Comparison of ENCODE assay signal across 10 mouse cellular contexts in genomic region chr4:84362337-84362823, GRCm38 (mm10).
DNase-seq lines count a peak whose midpoint lies in the region; ATAC-seq and TF ChIP-seq lines count a peak whose summit lies in the region.
"Had no signal": no experiment of that assay in that cellular context is flagged by ENCODE, and none has a peak within 500 bp of the region (broad histone marks: within the 10 kb centered on the region; RNA-seq: fewer than 3 reads in every experiment).

No protein-coding gene starts in this region.

- H3K4me2 ChIP-seq in hindbrain, embryonic 14.5 days (replicated peaks) = no peak overlapping the region
- no peak overlapping the region for H3K4me2 ChIP-seq in intestine, postnatal 0 days (replicated peaks; ENCODE audit: low read depth)

- peak overlapping the region; percentile 45 for H3K27ac ChIP-seq in hindbrain, embryonic 10.5 days
- no peak overlapping the region for H3K27ac ChIP-seq in hindbrain, embryonic 14.5 days
- no peak overlapping the region for H3K27ac ChIP-seq in intestine, postnatal 0 days (ENCODE audit: low read depth, low read length)

- ATAC-seq in hindbrain, embryonic 14.5 days (ENCODE audit: low FRiP score) = no peak
- no peak for ATAC-seq in intestine, postnatal 0 days
- ATAC-seq: midbrain, embryonic 16.5 days had no signal

- 55% methylated on average over 8 of the region's 8 CpGs for WGBS in hindbrain, embryonic 10.5 days
- 52% methylated on average over 8 of the region's 8 CpGs for WGBS in hindbrain, embryonic 14.5 days
- WGBS in intestine, postnatal 0 days = 55% methylated on average over 8 of the region's 8 CpGs

- no peaks in the 10 kb centered on the region for H3K9me3 ChIP-seq in hindbrain, embryonic 10.5 days
- no peaks in the 10 kb centered on the region for H3K9me3 ChIP-seq in hindbrain, embryonic 14.5 days (ENCODE audit: control insufficient read depth, low read length)
- no peaks in the 10 kb centered on the region for H3K9me3 ChIP-seq in intestine, postnatal 0 days (ENCODE audit: control insufficient read depth)

- DNase-seq in hindbrain, embryonic 10.5 days (ENCODE audit: low spot score) = peak; percentile 37
- DNase-seq in hindbrain, embryonic 14.5 days (ENCODE audit: low spot score) = no peak
- DNase-seq in brain, embryonic 14.5 days (ENCODE audit: low read depth) = peak; percentile 73
- peak; percentile 12 for DNase-seq in gastrocnemius, postnatal 10 days
- DNase-seq in lung, postnatal 10 days = peak; percentile 59
- no peak for DNase-seq in right cerebral cortex, postnatal 14 days
- DNase-seq in kidney, adult 11 months = no peak
- DNase-seq: cerebellum, adult 2 months had no signal

- TF ChIP-seq POLR2A in brain, embryonic 14.5 days (IDR thresholded peaks at IDR 0.05; ENCODE audit: borderline replicate concordance, extremely low read depth, insufficient read depth, insufficient read length, poor library complexity, severe bottlenecking) = no peak

- no peaks in the 10 kb centered on the region for H3K36me3 ChIP-seq in hindbrain, embryonic 10.5 days
- no peaks in the 10 kb centered on the region for H3K36me3 ChIP-seq in hindbrain, embryonic 14.5 days (replicated peaks; ENCODE audit: control insufficient read depth, insufficient read depth)
- no peaks in the 10 kb centered on the region for H3K36me3 ChIP-seq in intestine, postnatal 0 days (ENCODE audit: control insufficient read depth, insufficient read depth)

- H3K27me3 ChIP-seq in hindbrain, embryonic 10.5 days (ENCODE audit: insufficient read depth, poor library complexity, severe bottlenecking) = no peaks in the 10 kb centered on the region
- no peaks in the 10 kb centered on the region for H3K27me3 ChIP-seq in hindbrain, embryonic 14.5 days (ENCODE audit: control insufficient read depth, insufficient read depth, low read length)
- no peaks in the 10 kb centered on the region for H3K27me3 ChIP-seq in intestine, postnatal 0 days (replicated peaks; ENCODE audit: control insufficient read depth, insufficient read depth, low read length)

- H3K4me3 ChIP-seq in hindbrain, embryonic 10.5 days = no peak overlapping the region
- no peak overlapping the region for H3K4me3 ChIP-seq in hindbrain, embryonic 14.5 days (replicated peaks; ENCODE audit: low read length)
- no peak overlapping the region for H3K4me3 ChIP-seq in intestine, postnatal 0 days (ENCODE audit: low read depth, low read length)

- no peak overlapping the region for H3K9ac ChIP-seq in hindbrain, embryonic 14.5 days
- H3K9ac ChIP-seq in intestine, postnatal 0 days (ENCODE audit: low read depth, low read length) = no peak overlapping the region

- H3K4me1 ChIP-seq in hindbrain, embryonic 10.5 days (replicated peaks) = peaks cover 21% of the 10 kb centered on the region; the same call in 1 of the 2 replicates
- no peaks in the 10 kb centered on the region for H3K4me1 ChIP-seq in hindbrain, embryonic 14.5 days (replicated peaks; ENCODE audit: control insufficient read depth, insufficient read depth, low read length)
- no peaks in the 10 kb centered on the region for H3K4me1 ChIP-seq in intestine, postnatal 0 days (replicated peaks; ENCODE audit: control insufficient read depth, insufficient read depth, low read length)

- TF ChIP-seq CTCF in brain, embryonic 14.5 days (IDR thresholded peaks at IDR 0.05; ENCODE audit: borderline replicate concordance, extremely low read depth, insufficient read depth, insufficient read length) = no peak
- TF ChIP-seq CTCF in intestine, postnatal 0 days (IDR thresholded peaks at IDR 0.05; ENCODE audit: low read depth) = no peak

Comparison
In these comparisons a context has a peak if more than half of its experiments do, and no peak if none do; other contexts are left out.
1. DNase-seq: peak in hindbrain, embryonic 10.5 days (single experiment), brain, embryonic 14.5 days (single experiment), gastrocnemius, postnatal 10 days (single experiment) and lung, postnatal 10 days (single experiment); none in hindbrain, embryonic 14.5 days (single experiment), right cerebral cortex, postnatal 14 days (single experiment) and kidney, adult 11 months (single experiment).